Mouse (Mus musculus): Measurements from ENCODE around the gene Wfdc15a. TPM values are rescaled to one million over a fixed set of nuclear protein-coding genes. Genes with fewer than 3 reads are reported as not detected.
"Not testable (repeated sequence)": the region's sequence is repeated elsewhere in the genome, so short reads cannot be mapped to it uniquely, and the experiment has no call there.

Gene Wfdc15a
- total RNA-seq (2015; ENCODE audit: low replicate concordance) (not detected in 2 replicates), total RNA-seq (2017; ENCODE audit: low replicate concordance) (not detected in 2 replicates)

GRCm38 (mm10) chr2:164199626-164200327 is at the start of gene Wfdc15a:
Wfdc15a (minus strand) TSS chr2:164200130.
- ATAC-seq (replicated peaks; ENCODE audit: low FRiP score, poor library complexity, severe bottlenecking): no peak

DNA sequence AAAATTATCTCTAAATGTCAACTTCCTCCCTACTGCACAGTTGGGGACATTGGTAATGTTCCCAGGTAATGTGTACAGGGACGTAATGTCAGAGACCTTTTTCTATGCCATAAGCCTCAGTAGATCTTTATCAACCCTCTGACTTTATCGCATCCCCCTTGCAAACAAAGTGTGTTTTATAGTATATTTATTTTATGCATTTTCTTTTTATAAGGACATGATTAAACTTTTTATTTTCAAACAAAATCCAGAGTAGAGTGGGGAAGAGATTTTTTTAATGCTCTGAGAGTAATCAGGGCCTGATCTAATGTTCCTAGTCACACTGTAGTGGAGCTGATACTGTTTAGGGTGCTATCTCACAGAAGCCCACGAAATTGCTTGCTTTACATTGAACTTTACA is 38.4 kb upstream of the Wfdc15a start, which contains the start of gene Svs2:
Gene Svs2 (minus strand): TSS at position 101 of the 400 bp plus-strand sequence.
- no peak for ATAC-seq (replicated peaks; ENCODE audit: low FRiP score, poor library complexity, severe bottlenecking)

DNA sequence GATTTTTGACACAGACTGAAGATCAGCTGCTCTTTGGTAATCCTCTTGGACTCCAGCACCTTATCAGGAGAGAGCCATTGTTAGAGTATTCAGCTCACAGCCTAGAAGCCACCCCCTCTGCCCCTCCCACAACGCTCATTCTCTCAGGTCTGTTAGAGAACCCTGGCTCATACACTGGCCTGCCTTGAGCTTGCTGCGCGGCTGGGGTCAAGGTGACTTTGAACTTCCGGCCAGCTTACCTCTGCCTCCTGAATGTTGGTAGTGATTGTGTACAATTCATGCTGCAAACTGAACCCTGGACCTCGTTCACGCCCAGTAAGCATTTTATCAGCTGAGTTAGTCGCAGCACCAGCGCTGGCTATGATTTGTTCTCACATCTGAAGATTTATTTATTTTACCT is 32.7 kb upstream of the Wfdc15a start:
- no peak for ATAC-seq (replicated peaks; ENCODE audit: low FRiP score, poor library complexity, severe bottlenecking)

DNA sequence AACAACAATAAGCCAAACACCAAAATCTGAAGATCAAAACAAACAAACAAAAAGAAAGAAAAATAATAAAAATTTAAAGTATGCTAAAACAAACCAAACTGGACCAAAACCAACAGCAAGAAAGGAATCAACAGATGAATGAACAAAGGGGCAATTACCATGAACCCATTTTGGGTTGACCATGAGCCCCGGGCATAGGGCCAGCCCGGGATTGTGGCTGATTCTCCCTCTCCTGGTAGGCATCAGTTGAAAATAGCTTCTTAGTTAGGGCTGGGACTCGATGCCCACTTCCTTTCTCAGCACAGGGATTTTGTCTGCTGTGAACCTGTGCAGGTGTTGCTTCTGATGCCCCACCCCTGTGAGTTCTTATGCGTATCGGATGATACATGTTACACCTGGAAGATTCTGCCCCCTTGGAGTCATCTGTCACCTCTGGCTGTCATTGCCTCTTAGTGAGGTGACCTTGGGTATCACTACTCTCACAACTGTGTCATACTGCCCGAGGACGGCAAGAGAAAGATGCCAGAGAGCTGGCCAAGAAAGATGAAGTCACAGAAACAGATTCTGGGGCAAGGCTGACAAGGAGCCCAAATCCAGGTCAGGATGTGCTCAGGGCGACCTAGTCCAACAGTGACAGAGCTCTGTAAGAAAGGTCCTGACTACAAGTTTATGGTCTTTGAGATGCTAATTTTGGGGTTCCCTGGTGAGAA is 28.6 kb upstream of the Wfdc15a start:
- no peak for ATAC-seq (replicated peaks; ENCODE audit: low FRiP score, poor library complexity, severe bottlenecking)

GRCm38 (mm10) chr2:164221522-164221921 is 21.6 kb upstream of the Wfdc15a start, which contains the start of gene Wfdc15b:
Wfdc15b (minus strand) TSS chr2:164221660.
- no peak for ATAC-seq (replicated peaks; ENCODE audit: low FRiP score, poor library complexity, severe bottlenecking)

DNA sequence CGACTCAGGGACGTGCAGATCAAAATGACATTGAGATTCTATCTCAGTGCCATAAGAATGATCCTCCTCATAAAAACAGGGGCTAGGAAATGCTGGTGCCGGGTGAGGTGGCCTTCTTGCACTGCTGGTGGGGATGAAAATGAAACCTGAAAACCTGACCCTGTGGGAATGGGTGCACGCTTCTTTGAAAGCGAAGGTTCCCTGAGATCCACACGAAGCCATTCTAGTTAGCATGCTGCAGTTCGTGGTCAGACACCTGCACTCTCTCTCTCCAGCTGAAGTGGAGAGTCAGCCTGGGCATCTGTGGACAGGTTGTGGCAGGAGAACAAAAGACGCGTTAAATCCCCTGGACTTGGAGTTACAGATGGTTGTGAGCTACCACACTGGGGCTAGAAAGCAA is 19.4 kb upstream of the Wfdc15a start:
- no peak for ATAC-seq (replicated peaks; ENCODE audit: low FRiP score, poor library complexity, severe bottlenecking)

DNA sequence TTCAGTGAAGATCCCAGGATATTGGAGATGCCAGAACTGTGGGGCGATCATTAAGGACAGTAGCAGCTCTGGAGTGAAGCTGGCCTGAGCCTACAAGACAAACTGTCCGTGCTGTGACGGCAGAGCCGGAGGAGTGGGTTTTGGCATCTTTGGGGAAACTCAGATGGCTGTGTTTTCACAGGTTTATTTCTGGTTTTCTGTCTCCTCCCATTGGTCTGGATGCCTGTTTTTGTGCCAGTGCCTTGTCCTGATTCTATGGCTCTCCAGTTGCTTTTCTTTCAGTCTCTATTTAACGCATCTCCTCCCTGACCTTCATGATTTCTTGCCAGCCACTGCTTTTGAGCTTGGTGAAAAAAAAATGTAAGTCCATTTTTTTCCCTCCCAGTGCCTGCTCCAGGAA is 12.8 kb upstream of the Wfdc15a start:
- no peak for ATAC-seq (replicated peaks; ENCODE audit: low FRiP score, poor library complexity, severe bottlenecking)

GRCm38 (mm10) chr2:164210892-164211291 is 11.0 kb upstream of the Wfdc15a start:
- no peak for ATAC-seq (replicated peaks; ENCODE audit: low FRiP score, poor library complexity, severe bottlenecking)

DNA sequence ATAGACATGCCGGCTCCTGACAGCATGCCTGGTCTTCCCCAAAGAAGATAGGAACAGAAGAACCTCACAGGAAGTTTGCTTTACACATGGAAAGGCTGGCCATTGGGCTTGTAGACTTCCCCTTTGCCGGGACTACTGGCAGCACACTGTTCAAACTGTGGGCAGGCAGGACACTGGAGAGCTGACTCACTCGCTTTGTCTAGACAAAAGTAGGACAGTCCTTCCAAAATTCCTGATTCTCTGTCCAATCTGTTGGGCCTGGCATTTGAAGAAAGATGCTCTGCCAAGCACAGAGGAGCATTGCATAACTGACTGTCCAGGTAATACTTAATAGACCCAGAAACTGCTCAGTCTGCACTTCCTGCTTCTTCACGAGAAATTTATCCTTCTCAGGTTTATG is 6.7 kb upstream of the Wfdc15a start:
- ATAC-seq (replicated peaks; ENCODE audit: low FRiP score, poor library complexity, severe bottlenecking): no peak

DNA sequence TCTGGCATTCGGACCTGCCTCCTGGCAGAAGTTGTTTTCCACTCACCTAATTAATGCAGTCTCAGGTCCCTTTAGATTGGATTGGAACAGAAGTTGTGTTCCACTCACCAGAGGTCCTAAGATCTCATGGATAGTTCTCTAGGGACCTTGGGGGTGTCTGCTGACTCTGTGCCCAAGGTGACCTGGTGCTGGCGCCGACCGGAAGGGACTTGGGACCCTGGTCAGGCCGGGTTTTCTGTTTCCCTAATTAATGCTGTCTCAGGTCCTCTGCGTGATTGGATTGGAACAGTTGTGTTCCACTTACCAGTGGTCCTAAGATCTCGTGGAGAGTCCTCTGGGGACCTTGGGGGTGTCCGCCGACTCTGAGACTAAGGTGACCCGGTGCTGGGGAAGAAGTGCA is 6.1 kb upstream of the Wfdc15a start:
- ATAC-seq (replicated peaks; ENCODE audit: low FRiP score, poor library complexity, severe bottlenecking): not testable (repeated sequence)

- no peak for ATAC-seq (replicated peaks; ENCODE audit: low FRiP score, poor library complexity, severe bottlenecking)
These were observed 3.3 kb downstream of the Wfdc15a start for GRCm38 (mm10) chr2:164196700-164196990.

GRCm38 (mm10) chr2:164195971-164196699 is 3.8 kb downstream of the Wfdc15a start:
- no peak for ATAC-seq (replicated peaks; ENCODE audit: low FRiP score, poor library complexity, severe bottlenecking)

- no peak for ATAC-seq (replicated peaks; ENCODE audit: low FRiP score, poor library complexity, severe bottlenecking)
These were observed 4.8 kb downstream of the Wfdc15a start for GRCm38 (mm10) chr2:164194959-164195630.

GRCm38 (mm10) chr2:164192279-164192678 is 7.7 kb downstream of the Wfdc15a start:
- no peak for ATAC-seq (replicated peaks; ENCODE audit: low FRiP score, poor library complexity, severe bottlenecking)

- ATAC-seq (replicated peaks; ENCODE audit: low FRiP score, poor library complexity, severe bottlenecking): no peak
These were observed 9.4 kb downstream of the Wfdc15a start, which contains the start of gene Wfdc12 for GRCm38 (mm10) chr2:164190576-164190975. Wfdc12 (minus strand) TSS chr2:164190608.

- 0 out of 2 replicates have a peak, but pooled peaks have one; percentile 49 for ATAC-seq (replicated peaks; ENCODE audit: low FRiP score, poor library complexity, severe bottlenecking)
These were observed 11.2 kb downstream of the Wfdc15a start for GRCm38 (mm10) chr2:164188722-164189121.

DNA sequence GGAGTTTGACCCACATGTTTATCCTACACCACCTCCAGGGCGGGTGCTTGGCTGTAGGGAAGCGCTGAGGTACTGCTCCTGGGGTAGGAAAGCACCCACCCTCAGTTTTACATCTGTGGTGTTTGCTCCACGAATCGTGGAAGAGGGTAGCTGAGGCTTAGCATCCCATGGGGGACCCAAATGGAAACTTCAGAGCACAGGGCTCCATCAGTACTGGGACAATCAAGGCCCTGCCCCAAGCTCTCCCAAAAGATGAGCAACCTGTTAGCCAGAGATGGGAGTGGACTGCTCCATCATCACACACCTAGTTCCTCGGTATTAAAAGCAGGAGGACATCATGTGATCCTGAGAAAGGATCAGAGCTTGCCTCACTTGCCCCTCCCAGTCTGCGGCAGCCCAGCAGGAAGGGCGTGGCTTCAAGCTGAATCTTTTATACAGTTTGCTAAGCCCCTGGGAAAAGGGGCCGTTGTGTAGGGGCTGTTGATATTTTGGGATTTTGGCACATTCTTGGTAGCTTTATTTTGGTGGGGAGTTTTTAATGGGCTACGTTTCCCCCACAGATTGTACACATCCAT is 15.7 kb downstream of the Wfdc15a start:
- ATAC-seq (replicated peaks; ENCODE audit: low FRiP score, poor library complexity, severe bottlenecking): no peak

DNA sequence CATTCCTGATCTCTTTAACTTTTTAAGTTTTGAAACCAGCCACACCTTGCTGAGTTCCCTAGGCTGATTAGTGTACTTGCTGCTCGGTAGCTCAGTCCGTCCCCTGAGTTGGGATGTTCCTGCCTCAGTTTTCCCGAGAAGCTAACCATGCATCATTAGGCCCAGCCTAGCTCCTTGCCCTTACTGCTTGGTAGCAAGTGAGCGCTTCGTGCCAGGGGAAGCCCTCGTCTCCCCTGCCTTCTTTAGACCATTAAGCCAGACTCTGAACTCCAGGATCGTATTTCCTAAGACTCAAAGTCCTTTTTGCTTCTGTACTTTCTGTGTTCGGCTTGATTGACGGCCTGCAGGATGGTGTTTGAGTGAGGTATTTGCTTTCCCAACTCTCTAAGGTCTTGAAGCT is 16.6 kb downstream of the Wfdc15a start:
- no peak for ATAC-seq (replicated peaks; ENCODE audit: low FRiP score, poor library complexity, severe bottlenecking)

- no peak for ATAC-seq (replicated peaks; ENCODE audit: low FRiP score, poor library complexity, severe bottlenecking)
These were observed 17.2 kb downstream of the Wfdc15a start, which contains the start of gene Wfdc5 for GRCm38 (mm10) chr2:164182692-164183255. Wfdc5 (minus strand) TSS chr2:164182742.
